Mouse (Mus musculus) CH12.LX (cell line): ENCODE results near the gene Gm128.

Source experiments
- BHLHE40 ChIP-seq: IDR thresholded peaks from 2 replicates; pipeline ENCODE4 v1.6.1; 2011; ENCODE audit warnings: mild to moderate bottlenecking, low read depth, low read length, improper control_type of control experiment
- CTCF ChIP-seq, 2 experiments: IDR thresholded peaks in 1 of 2; conservative IDR thresholded peaks in 1 of 2; 2 replicates each; pipeline ENCODE4 v1.5.1; 2011 to 2012; ENCODE audit warnings: low read depth in 2 of 2, low read length in 2 of 2, improper control_type of control experiment in 1 of 2, inconsistent platforms in 1 of 2, mild to moderate bottlenecking in 1 of 2, moderate library complexity in 1 of 2
- EP300 ChIP-seq: IDR thresholded peaks from 2 replicates; pipeline ENCODE4 v1.6.1; 2011; ENCODE audit warnings: low read length, improper control_type of control experiment
- HCFC1 ChIP-seq: IDR thresholded peaks from 2 replicates; pipeline ENCODE4 v1.6.1; 2012; ENCODE audit warnings: low read depth, mild to moderate bottlenecking, inconsistent platforms, low read length, improper control_type of control experiment
- MAX ChIP-seq: IDR thresholded peaks from 2 replicates; pipeline ENCODE4 v1.6.1; 2011; ENCODE audit warnings: low read length, improper control_type of control experiment
- MXI1 ChIP-seq: IDR thresholded peaks from 2 replicates; pipeline ENCODE4 v1.6.1; 2011; ENCODE audit warnings: mild to moderate bottlenecking, low read depth, low read length, improper control_type of control experiment
- NELFE ChIP-seq: IDR thresholded peaks from 2 replicates; pipeline ENCODE4 v1.6.1; 2011; ENCODE audit warnings: low read depth, low read length, improper control_type of control experiment
- POLR2A ChIP-seq: IDR thresholded peaks from 2 replicates; pipeline ENCODE4 v1.6.1; 2011; ENCODE audit warnings: low read depth, mild to moderate bottlenecking, improper control_type of control experiment, low read length
- POLR2AphosphoS2 ChIP-seq: IDR thresholded peaks from 2 replicates; pipeline ENCODE4 v1.6.1; 2011; ENCODE audit warnings: low read depth, low read length, improper control_type of control experiment
- RCOR1 ChIP-seq: conservative IDR thresholded peaks from 2 replicates; pipeline ENCODE4 v1.6.1; 2012; ENCODE audit warnings: low read depth, mild to moderate bottlenecking, inconsistent platforms, low read length, improper control_type of control experiment
- UBTF ChIP-seq: IDR thresholded peaks from 2 replicates; pipeline ENCODE4 v1.6.1; 2012; ENCODE audit warnings: low read depth, mild to moderate bottlenecking, inconsistent platforms, low read length, improper control_type of control experiment, moderate library complexity
- USF2 ChIP-seq: conservative IDR thresholded peaks from 2 replicates; pipeline ENCODE4 v1.6.1; 2011; ENCODE audit warnings: low read depth, low read length, improper control_type of control experiment
- ZKSCAN1 ChIP-seq: IDR thresholded peaks from 2 replicates; pipeline ENCODE4 v1.6.1; 2012; ENCODE audit warnings: low read depth, inconsistent platforms, low read length, improper control_type of control experiment, borderline replicate concordance
- ZNF384 ChIP-seq: IDR thresholded peaks from 2 replicates; pipeline ENCODE4 v1.6.1; 2012; ENCODE audit warnings: low read depth, low read length, improper control_type of control experiment, inconsistent platforms

DNA sequence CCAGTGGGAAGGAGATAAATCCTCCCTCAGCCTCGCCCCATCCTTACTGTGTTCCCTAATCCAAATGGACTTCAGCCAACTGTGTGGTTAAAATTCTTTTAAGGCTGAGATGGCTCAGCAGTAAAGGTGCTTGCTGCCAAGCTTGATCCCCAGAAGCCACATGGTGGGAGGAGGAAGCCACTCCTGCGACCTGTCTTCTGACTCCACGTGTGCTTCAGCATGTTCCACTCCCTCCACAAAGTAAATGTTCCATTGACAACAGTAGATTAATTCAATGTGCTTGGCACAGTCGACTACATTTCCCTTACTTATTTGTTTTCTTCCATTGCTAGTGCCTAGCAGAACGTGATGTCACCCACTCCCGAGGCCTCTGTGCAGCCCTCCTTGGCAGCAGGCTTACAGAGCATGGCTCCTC lies 46.7 kb downstream of the Gm128 start:
- TF ChIP-seq ZKSCAN1 (no peak), USF2 (no peak), MXI1 (no peak), POLR2A (no peak), CTCF (conservative IDR thresholded peaks at IDR 0.05 in 1 of 2, IDR thresholded peaks at IDR 0.05 in 1 of 2; ENCODE audit: low read depth in 2 of 2, low read length in 2 of 2) (no peak), UBTF (no peak), ZNF384 (no peak), NELFE (no peak), BHLHE40 (no peak), POLR2AphosphoS2 (no peak), HCFC1 (no peak), RCOR1 (no peak), MAX (no peak), EP300 (no peak)
